Mouse (Mus musculus) hindlimb bud, embryonic 11.5 days (tissue): Measurements from ENCODE around the gene Fbxw28.
"Not testable (repeated sequence)": the region's sequence is repeated elsewhere in the genome, so short reads cannot be mapped to it uniquely, and the experiment has no call there.

Source experiments
- DNase-seq: peaks from one replicate; pipeline ENCODE4 v3.0.0-alpha.2; 2012; ENCODE audit warnings: low read depth, low spot score; ENCODE audit errors: extremely low spot score

Gene Fbxw28

DNA sequence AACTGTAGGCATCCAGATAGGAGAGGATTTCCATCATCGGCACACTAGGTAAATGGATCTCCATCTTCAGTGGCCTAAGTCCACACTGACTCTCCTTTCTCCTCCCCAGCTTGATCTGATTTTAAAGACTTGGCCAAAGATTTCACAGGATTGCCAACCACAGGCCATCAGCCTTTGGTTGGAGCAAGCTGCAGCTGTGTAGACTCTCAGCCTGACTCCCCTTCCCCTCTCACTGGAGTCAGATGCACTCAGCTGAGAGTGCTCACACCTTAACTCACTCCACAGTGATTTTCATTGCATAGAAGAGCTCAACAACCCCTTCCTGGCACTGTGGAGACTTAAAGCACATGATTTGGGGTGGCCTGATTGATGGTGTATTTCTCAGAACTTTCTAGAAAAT is at the start of gene Fbxw28:
TSS of gene Fbxw28 (minus strand) at position 101 of the 400 bp plus-strand sequence.
- DNase-seq: not testable (repeated sequence)

DNA sequence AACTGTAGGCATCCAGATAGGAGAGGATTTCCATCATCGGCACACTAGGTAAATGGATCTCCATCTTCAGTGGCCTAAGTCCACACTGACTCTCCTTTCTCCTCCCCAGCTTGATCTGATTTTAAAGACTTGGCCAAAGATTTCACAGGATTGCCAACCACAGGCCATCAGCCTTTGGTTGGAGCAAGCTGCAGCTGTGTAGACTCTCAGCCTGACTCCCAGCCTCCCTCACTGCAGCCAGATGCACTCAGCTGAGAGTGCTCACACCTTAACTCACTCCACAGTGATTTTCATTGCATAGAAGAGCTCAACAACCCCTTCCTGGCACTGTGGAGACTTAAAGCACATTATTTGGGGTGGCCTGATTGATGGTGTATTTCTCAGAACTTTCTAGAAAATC is 51.9 kb downstream of the Fbxw28 start, which contains the start of gene Fbxw14:
TSS of gene Fbxw14 (minus strand) at position 101 of the 400 bp plus-strand sequence.
- DNase-seq: not testable (repeated sequence)
